In genomic region chr2:119298330-119298729, GRCm38 (mm10) we compare ENCODE assay signal across 9 mouse cellular contexts. TPM values are rescaled to one million over a fixed set of nuclear protein-coding genes. Genes with fewer than 3 reads are reported as not detected.
A peak's percentile ranks its signal among the peaks of the same experiment; 100 is the strongest.
DNase-seq lines count a peak whose midpoint lies in the region; ATAC-seq and TF ChIP-seq lines count a peak whose summit lies in the region.
"Had no signal": no experiment of that assay in that cellular context is flagged by ENCODE, and none has a peak within 500 bp of the region (broad histone marks: within the 10 kb centered on the region; RNA-seq: fewer than 3 reads in every experiment).

No protein-coding gene starts in this region.

- no peak overlapping the region for H3K9ac ChIP-seq in heart, postnatal 0 days (replicated peaks; ENCODE audit: low read depth, low read length)
- no peak overlapping the region for H3K9ac ChIP-seq in liver, adult 2 months (ENCODE audit: low read depth, low read length)
- H3K9ac ChIP-seq: liver, embryonic 15.5 days had no signal

- H3K4me3 ChIP-seq in heart, postnatal 0 days (ENCODE audit: low read depth, low read length), result no peak overlapping the region
- no peak overlapping the region for H3K4me3 ChIP-seq in liver, adult 2 months (ENCODE audit: insufficient read depth, low read depth, low read length)
- H3K4me3 ChIP-seq: liver, embryonic 15.5 days had no signal

- no peaks in the 10 kb centered on the region for H3K9me3 ChIP-seq in heart, postnatal 0 days (replicated peaks; ENCODE audit: control insufficient read depth, low read length)
- H3K9me3 ChIP-seq: liver, embryonic 15.5 days had no signal

- no peak for ATAC-seq in heart, postnatal 0 days (ENCODE audit: insufficient read depth, low read depth)
- no peak for ATAC-seq in megakaryocyte-erythroid progenitor cell, adult 5-6 weeks (replicated peaks; ENCODE audit: low FRiP score, low TSS enrichment, poor library complexity, severe bottlenecking)

- peaks cover 5% of the 10 kb centered on the region for H3K79me2 ChIP-seq in liver, adult 2 months (ENCODE audit: control insufficient read depth, insufficient read depth, low read length)

- peak overlapping the region; percentile 83; the same call in 1 of the 2 replicates for H3K27ac ChIP-seq in heart, postnatal 0 days (ENCODE audit: low read depth)
- H3K27ac ChIP-seq in liver, adult 2 months (replicated peaks; ENCODE audit: insufficient read depth, low read depth, low read length), result 0 out of 2 replicates have a peak overlapping the region, but pooled peaks have one; percentile 9
- H3K27ac ChIP-seq: liver, embryonic 15.5 days had no signal

- peak; percentile 42 to 60 for DNase-seq in left cerebral cortex, adult 18-20 months (ENCODE audit: low spot score in 2 of 2)
- DNase-seq in left cerebral cortex, adult 11 months (ENCODE audit: low spot score), result no peak
- DNase-seq in Muller cell, postnatal 12 days (ENCODE audit: inconsistent ontology term), result peak; percentile 54
- peak; percentile 78 for DNase-seq in cerebellum, adult 9-10 months
- DNase-seq in heart, postnatal 0 days (ENCODE audit: low spot score), result peak; percentile 70
- peak; percentile 29 for DNase-seq in liver, adult 2 months (ENCODE audit: extremely low read depth, low read depth, low spot score)
- peak; percentile 38 for DNase-seq in right cerebral cortex, postnatal 25 days

- no peak for TF ChIP-seq EP300 in heart, postnatal 0 days (IDR thresholded peaks at IDR 0.05; ENCODE audit: low read depth)

- no peak for TF ChIP-seq POLR2A in liver, adult 2 months (IDR thresholded peaks at IDR 0.05; ENCODE audit: extremely low read depth, insufficient read depth, low read length)

- peaks cover 16% of the 10 kb centered on the region for H3K4me1 ChIP-seq in heart, postnatal 0 days (ENCODE audit: control insufficient read depth, insufficient read depth)
- H3K4me1 ChIP-seq in liver, adult 2 months (ENCODE audit: control insufficient read depth, insufficient read depth, low read length), result no peaks in the 10 kb centered on the region

- H3K27me3 ChIP-seq in heart, postnatal 0 days (ENCODE audit: control insufficient read depth, insufficient read depth, low read length), result no peaks in the 10 kb centered on the region
- H3K27me3 ChIP-seq in liver, adult 2 months (ENCODE audit: control insufficient read depth, insufficient read depth, low read length), result no peaks in the 10 kb centered on the region
- H3K27me3 ChIP-seq: liver, embryonic 15.5 days had no signal

- peak; percentile 72 for TF ChIP-seq CTCF in heart, postnatal 0 days (IDR thresholded peaks at IDR 0.05; ENCODE audit: low read depth)
- TF ChIP-seq CTCF in liver, adult 2 months (IDR thresholded peaks at IDR 0.05; ENCODE audit: low read depth, low read length), result peak; percentile 86

- peaks cover 46% of the 10 kb centered on the region for H3K36me3 ChIP-seq in heart, postnatal 0 days (replicated peaks; ENCODE audit: control insufficient read depth, insufficient read depth, low read length)
- 0 out of 2 replicates have a peak, but pooled peaks cover 2% of the 10 kb centered on the region for H3K36me3 ChIP-seq in liver, adult 2 months (ENCODE audit: control insufficient read depth, insufficient read depth, low read length)

- 36% methylated on average over 5 of the region's 5 CpGs for WGBS in heart, postnatal 0 days
- WGBS in liver, adult 2 months, result 49% methylated on average over 5 of the region's 5 CpGs

- H3K4me2 ChIP-seq in heart, postnatal 0 days (ENCODE audit: low read depth, low read length), result no peak overlapping the region
- H3K4me2 ChIP-seq: liver, embryonic 15.5 days had no signal

RNA-seq across cellular contexts. Expression of gene Vps18, which starts 9.8 kb away (rescaled TPM):
- 10 to 100 TPM; 50.6 to 51.2 TPM for total RNA-seq in left cerebral cortex, adult 18-20 months (2021)
- 14.3 and 16.2 TPM in 2 replicates for total RNA-seq in heart, postnatal 0 days (2014; rRNA removed; ENCODE audit: low replicate concordance)
- polyA plus RNA-seq in heart, postnatal 0 days (2015; fragmentation: Nextera tagmentation; extraction: Ambion mirVana), result 8.0 and 8.3 TPM in 2 replicates
- 4.4 and 7.5 TPM in 2 replicates for total RNA-seq in liver, adult 2 months (2014; rRNA removed)
- polyA plus RNA-seq in liver, adult 2 months (2012; rRNA removed), result 13.4 and 14.8 TPM in 2 replicates
- total RNA-seq in megakaryocyte-erythroid progenitor cell, adult 5-6 weeks (2014; fragmentation: Nextera tagmentation), result 9.0 and 13.1 TPM in 2 replicates
- total RNA-seq in megakaryocyte-erythroid progenitor cell, adult 5-6 weeks (2017), result 6.5 and 12.4 TPM in 2 replicates

RNA-seq across cellular contexts. Expression of gene Dll4, which starts 27.3 kb away (rescaled TPM):
- total RNA-seq in left cerebral cortex, adult 18-20 months (2021), result 1 to 10 TPM; 1.6 to 2.3 TPM
- 5.0 and 6.6 TPM in 2 replicates for total RNA-seq in heart, postnatal 0 days (2014; rRNA removed; ENCODE audit: low replicate concordance)
- 5.7 and 6.2 TPM in 2 replicates for polyA plus RNA-seq in heart, postnatal 0 days (2015; fragmentation: Nextera tagmentation; extraction: Ambion mirVana)
- 3.0 and 5.2 TPM in 2 replicates for total RNA-seq in liver, adult 2 months (2014; rRNA removed)
- 3.1 and 4.1 TPM in 2 replicates for polyA plus RNA-seq in liver, adult 2 months (2012; rRNA removed)
- not detected in 2 replicates for total RNA-seq in megakaryocyte-erythroid progenitor cell, adult 5-6 weeks (2014; fragmentation: Nextera tagmentation)
- not detected in 2 replicates for total RNA-seq in megakaryocyte-erythroid progenitor cell, adult 5-6 weeks (2017)

RNA-seq across cellular contexts. Expression of gene Rhov, which starts 27.3 kb away (rescaled TPM):
- 10 to 100 TPM; 11.6 to 11.8 TPM for total RNA-seq in left cerebral cortex, adult 18-20 months (2021)
- 3.4 TPM in 1 of 2 replicates, not detected in the other for total RNA-seq in heart, postnatal 0 days (2014; rRNA removed; ENCODE audit: low replicate concordance)
- polyA plus RNA-seq in heart, postnatal 0 days (2015; fragmentation: Nextera tagmentation; extraction: Ambion mirVana), result 0.19 TPM in 1 of 2 replicates, not detected in the other
- not detected in 2 replicates for total RNA-seq in liver, adult 2 months (2014; rRNA removed)
- polyA plus RNA-seq in liver, adult 2 months (2012; rRNA removed), result not detected in 2 replicates
- total RNA-seq in megakaryocyte-erythroid progenitor cell, adult 5-6 weeks (2014; fragmentation: Nextera tagmentation), result not detected in 2 replicates
- total RNA-seq in megakaryocyte-erythroid progenitor cell, adult 5-6 weeks (2017), result not detected in 2 replicates

RNA-seq across cellular contexts. Expression of gene Chac1, which starts 52.7 kb away (rescaled TPM):
- 1 to 10 TPM; 7.7 to 9.2 TPM for total RNA-seq in left cerebral cortex, adult 18-20 months (2021)
- total RNA-seq in heart, postnatal 0 days (2014; rRNA removed; ENCODE audit: low replicate concordance), result 0.11 and 0.27 TPM in 2 replicates
- polyA plus RNA-seq in heart, postnatal 0 days (2015; fragmentation: Nextera tagmentation; extraction: Ambion mirVana), result 0.30 and 0.52 TPM in 2 replicates
- 3.2 and 5.5 TPM in 2 replicates for total RNA-seq in liver, adult 2 months (2014; rRNA removed)
- 4.1 and 6.1 TPM in 2 replicates for polyA plus RNA-seq in liver, adult 2 months (2012; rRNA removed)
- total RNA-seq in megakaryocyte-erythroid progenitor cell, adult 5-6 weeks (2014; fragmentation: Nextera tagmentation), result not detected in 2 replicates
- not detected in 2 replicates for total RNA-seq in megakaryocyte-erythroid progenitor cell, adult 5-6 weeks (2017)
